Mouse (Mus musculus) olfactory bulb, adult 2 months (tissue): ENCODE data around the gene Srpk3. TPM values are rescaled to one million over a fixed set of nuclear protein-coding genes. Genes with fewer than 3 reads are reported as not detected.
A peak's percentile ranks its signal among the peaks of the same experiment; 100 is the strongest.

Experiments
- H3K27ac ChIP-seq: fragments of 200-500 bp; 2 replicates; pipeline ENCODE4 v1.5.1; 2012; ENCODE audit warnings: low read depth, low read length; ENCODE audit not compliant: insufficient read depth
- H3K4me1 ChIP-seq: fragments of 200-500 bp; 2 replicates; pipeline ENCODE4 v1.6.1; 2012; ENCODE audit warnings: low read length; ENCODE audit not compliant: control insufficient read depth, insufficient read depth
- H3K4me3 ChIP-seq: fragments of 200-500 bp; 2 replicates; pipeline ENCODE4 v1.5.1; 2012; ENCODE audit warnings: mild to moderate bottlenecking, low read depth, low read length, moderate library complexity; ENCODE audit not compliant: insufficient read depth
- CTCF ChIP-seq: fragments of 200-500 bp; IDR thresholded peaks from 2 replicates; pipeline ENCODE4 v1.5.1; 2012; ENCODE audit warnings: low read depth, mild to moderate bottlenecking, low read length, moderate library complexity; ENCODE audit not compliant: insufficient read depth
- POLR2A ChIP-seq: fragments of 200-500 bp; IDR thresholded peaks from 2 replicates; pipeline ENCODE4 v1.6.1; 2012; ENCODE audit warnings: mild to moderate bottlenecking, low read depth, low read length, moderate library complexity; ENCODE audit not compliant: insufficient read depth
- WGBS: fragments of 180-500 bp; shearing (Covaris S2); methylation state at CpG from one replicate; pipeline ENCODE4 v1.1.7; 2018; 5-methylcytosine and 5-hydroxymethylcytosine counted together
- polyA plus RNA-seq: library from polyadenylated mRNA; stranded (reverse); fragments of >200 nt; gene quantifications from 2 replicates; pipeline ENCODE4 v1.2.4, GENCODE M21; 2012; ENCODE audit warnings: low replicate concordance; ENCODE audit not compliant: missing spikeins, insufficient read depth, insufficient read length

Gene Srpk3
- polyA plus RNA-seq, 1 experiment = not detected

GRCm38 (mm10) chrX:73788501-73788900 is 14.3 kb downstream of the Srpk3 start:
- H3K4me3 ChIP-seq = no peak overlapping the region
- H3K27ac ChIP-seq = no peak overlapping the region
- 0 out of 2 replicates have a peak, but pooled peaks cover 6% of the 10 kb centered on the region for H3K4me1 ChIP-seq
- 93% methylated on average over 1 of the region's 1 CpGs for whole genome bisulfite sequencing
- TF ChIP-seq CTCF (no peak), POLR2A (no peak)

GRCm38 (mm10) chrX:73793039-73793438 is 18.8 kb downstream of the Srpk3 start:
- TF ChIP-seq CTCF (no peak), POLR2A (no peak)
- 0 out of 2 replicates have a peak, but pooled peaks cover 6% of the 10 kb centered on the region for H3K4me1 ChIP-seq
- H3K27ac ChIP-seq = no peak overlapping the region
- H3K4me3 ChIP-seq = no peak overlapping the region

- Histone ChIP-seq H3K4me1 (peaks cover 6% of the 10 kb centered on the region), H3K27ac (no peak overlapping the region), H3K4me3 (no peak overlapping the region)
- no peak for TF ChIP-seq CTCF
- TF ChIP-seq POLR2A = no peak
- WGBS = 20% methylated on average over 1 of the region's 1 CpGs
These were observed 19.3 kb downstream of the Srpk3 start for GRCm38 (mm10) chrX:73793505-73793904.

GRCm38 (mm10) chrX:73797511-73797910 is 23.3 kb downstream of the Srpk3 start:
- H3K27ac ChIP-seq = no peak overlapping the region
- peaks cover 12% of the 10 kb centered on the region for H3K4me1 ChIP-seq
- TF ChIP-seq POLR2A (no peak), CTCF (no peak)
- WGBS = 90% methylated on average over 2 of the region's 2 CpGs
- H3K4me3 ChIP-seq = no peak overlapping the region

GRCm38 (mm10) chrX:73798502-73798901 is 24.3 kb downstream of the Srpk3 start:
- Histone ChIP-seq H3K27ac (no peak overlapping the region), H3K4me3 (no peak overlapping the region), H3K4me1 (peaks cover 12% of the 10 kb centered on the region)
- 30% methylated on average over 9 of the region's 9 CpGs for WGBS
- TF ChIP-seq POLR2A (no peak), CTCF (peak; percentile 63)

GRCm38 (mm10) chrX:73805814-73806213 is 31.6 kb downstream of the Srpk3 start:
- TF ChIP-seq POLR2A (no peak), CTCF (no peak)

GRCm38 (mm10) chrX:73815072-73815471 is 40.9 kb downstream of the Srpk3 start:
- 10% methylated on average over 14 of the region's 14 CpGs for WGBS
- Histone ChIP-seq H3K4me1 (no peaks in the 10 kb centered on the region), H3K27ac (no peak overlapping the region), H3K4me3 (peak overlapping the region; percentile 32)
- TF ChIP-seq CTCF = no peak
- no peak for TF ChIP-seq POLR2A

More at GRCm38 (mm10) chrX:73805814-73806213, 31.6 kb downstream of the Srpk3 start:
- Histone ChIP-seq H3K27ac (no peak overlapping the region), H3K4me1 (no peaks in the 10 kb centered on the region), H3K4me3 (no peak overlapping the region)
- WGBS = 24% methylated on average over 1 of the region's 1 CpGs

- WGBS = 47% methylated on average over 3 of the region's 3 CpGs
- Histone ChIP-seq H3K4me3 (no peak overlapping the region), H3K27ac (no peak overlapping the region), H3K4me1 (no peaks in the 10 kb centered on the region)
- TF ChIP-seq CTCF (no peak), POLR2A (no peak)
These were observed 42.5 kb downstream of the Srpk3 start for GRCm38 (mm10) chrX:73816596-73817314.

- no peak overlapping the region for H3K27ac ChIP-seq
- TF ChIP-seq POLR2A (no peak), CTCF (no peak)
- peaks cover 4% of the 10 kb centered on the region; the same call in 1 of the 2 replicates for H3K4me1 ChIP-seq
- H3K4me3 ChIP-seq = peak overlapping the region; percentile 96
- WGBS = 10% methylated on average over 17 of the region's 17 CpGs
These were observed 49.5 kb downstream of the Srpk3 start for GRCm38 (mm10) chrX:73823747-73824146.
